Mouse (Mus musculus) heart, adult 2 months (tissue): ENCODE measurements around the gene Ccdc141. TPM values are rescaled to one million over a fixed set of nuclear protein-coding genes. Genes with fewer than 3 reads are reported as not detected.

Experiments
- DNase-seq, 2 experiments: peaks; one replicate each; pipeline ENCODE4 v3.0.0; 2021
- H3K27ac ChIP-seq: fragments of 200-600 bp; 2 replicates; pipeline ENCODE4 v1.8.1; 2022
- H3K27me3 ChIP-seq: fragments of 200-500 bp; 2 replicates; pipeline ENCODE4 v1.6.1; 2012; ENCODE audit warnings: mild to moderate bottlenecking, low read length, inconsistent platforms, mixed read lengths; ENCODE audit not compliant: control insufficient read depth, insufficient read depth
- H3K36me3 ChIP-seq: fragments of 200-500 bp; 2 replicates; pipeline ENCODE4 v1.6.1; 2012; ENCODE audit warnings: low read length, inconsistent platforms; ENCODE audit not compliant: control insufficient read depth, insufficient read depth
- H3K4me1 ChIP-seq: fragments of 200-500 bp; 2 replicates; pipeline ENCODE4 v1.6.1; 2011; ENCODE audit warnings: low read length; ENCODE audit not compliant: control insufficient read depth, insufficient read depth
- H3K4me3 ChIP-seq: fragments of 200-600 bp; 2 replicates; pipeline ENCODE4 v1.8.1; 2022
- H3K79me2 ChIP-seq: fragments of 200-500 bp; replicated peaks from 2 replicates; pipeline ENCODE4 v1.6.1; 2012; ENCODE audit warnings: mild to moderate bottlenecking, inconsistent platforms, low read length, moderate library complexity, mixed read lengths; ENCODE audit not compliant: control insufficient read depth, insufficient read depth
- H3K9ac ChIP-seq: fragments of 200-500 bp; 2 replicates; pipeline ENCODE4 v1.6.1; 2012; ENCODE audit warnings: low read depth, mild to moderate bottlenecking, control low read depth, inconsistent platforms, low read length, mixed read lengths
- CTCF ChIP-seq: fragments of 200-600 bp; IDR thresholded peaks from 2 replicates; pipeline ENCODE4 v1.8.1; 2022; ENCODE audit warnings: antibody characterized with exemption, mild to moderate bottlenecking, moderate library complexity
- EP300 ChIP-seq: fragments of 200-500 bp; IDR thresholded peaks from 2 replicates; pipeline ENCODE4 v1.6.1; 2011; ENCODE audit warnings: low read depth, low read length, control low read depth; ENCODE audit not compliant: insufficient read depth
- POLR2A ChIP-seq: fragments of 200-500 bp; IDR thresholded peaks from 2 replicates; pipeline ENCODE4 v1.6.1; 2011; ENCODE audit warnings: mild to moderate bottlenecking, low read depth, low read length, control low read depth; ENCODE audit not compliant: insufficient read depth
- WGBS: fragments of 180-500 bp; shearing (Covaris S2); methylation state at CpG from one replicate; pipeline ENCODE4 v1.1.7; 2018; 5-methylcytosine and 5-hydroxymethylcytosine counted together
- intact Hi-C: fragments of 180-260 bp; cut with DNase I; formaldehyde crosslinking; loops from one replicate; pipeline ENCODE4 v1.15.1; 2025
- polyA plus RNA-seq: library from polyadenylated mRNA; depleted of rRNA; stranded (reverse); fragments of >200 nt; gene quantifications from 2 replicates; pipeline ENCODE4 v1.2.3, GENCODE M21; 2012
- total RNA-seq, 2 experiments: library from RNA; stranded (reverse); gene quantifications; 2 replicates each; pipeline ENCODE4 v1.2.3; 2021

Gene Ccdc141
- total and polyA plus RNA-seq, 3 experiments: 35.6 to 189 (median 182) TPM

- intact Hi-C loops: no loop called here
- no peak overlapping the region for H3K4me3 ChIP-seq
- TF ChIP-seq EP300: peak; percentile 95
- TF ChIP-seq CTCF: no peak
- peak; percentile 59 for TF ChIP-seq POLR2A
- no peak overlapping the region for H3K9ac ChIP-seq
- no peaks in the 10 kb centered on the region for H3K36me3 ChIP-seq
- no peaks in the 10 kb centered on the region for H3K79me2 ChIP-seq
- 36% methylated on average over 5 of the region's 5 CpGs for WGBS
- H3K4me1 ChIP-seq: no peaks in the 10 kb centered on the region
- H3K27me3 ChIP-seq: no peaks in the 10 kb centered on the region
- peak overlapping the region; percentile 82 for H3K27ac ChIP-seq
- peak in 1 of 2 experiments; percentile 77 for DNase-seq
Measured at GRCm38 (mm10) chr2:76998351-76998750, 172.1 kb downstream of the Ccdc141 start.

GRCm38 (mm10) chr2:76992493-76993201, 177.8 kb downstream of the Ccdc141 start:
- Histone ChIP-seq H3K27ac (no peak overlapping the region), H3K36me3 (no peaks in the 10 kb centered on the region), H3K79me2 (no peaks in the 10 kb centered on the region), H3K4me1 (no peaks in the 10 kb centered on the region), H3K9ac (no peak overlapping the region), H3K27me3 (no peaks in the 10 kb centered on the region), H3K4me3 (no peak overlapping the region)
- 77% methylated on average over 5 of the region's 5 CpGs for WGBS
- TF ChIP-seq EP300: no peak
- TF ChIP-seq POLR2A: no peak
- no peak for TF ChIP-seq CTCF
- intact Hi-C loops: no loop called here
- no peak for DNase-seq

GRCm38 (mm10) chr2:76987317-76987716, 183.1 kb downstream of the Ccdc141 start:
- no peak for DNase-seq
- 85% methylated on average over 4 of the region's 4 CpGs for WGBS
- Histone ChIP-seq H3K36me3 (no peaks in the 10 kb centered on the region), H3K4me3 (no peak overlapping the region), H3K27ac (no peak overlapping the region), H3K79me2 (no peaks in the 10 kb centered on the region), H3K9ac (no peak overlapping the region), H3K27me3 (no peaks in the 10 kb centered on the region), H3K4me1 (no peaks in the 10 kb centered on the region)
- TF ChIP-seq CTCF (no peak), POLR2A (no peak), EP300 (no peak)
- intact Hi-C loops: no loop called here

GRCm38 (mm10) chr2:76984384-76984783, 186.1 kb downstream of the Ccdc141 start:
- H3K27ac ChIP-seq: peak overlapping the region; percentile 40
- intact Hi-C loops: loop anchor here (5.0 kb wide), 1 partner anchor 48 kb away; no protein-coding TSS in a partner anchor
- peaks cover 4% of the 10 kb centered on the region for H3K36me3 ChIP-seq
- TF ChIP-seq CTCF: no peak
- TF ChIP-seq EP300: no peak
- no peak for TF ChIP-seq POLR2A
- H3K9ac ChIP-seq: peak overlapping the region; percentile 49; the same call in 1 of the 2 replicates
- H3K79me2 ChIP-seq: no peaks in the 10 kb centered on the region
- no peaks in the 10 kb centered on the region for H3K4me1 ChIP-seq
- no peaks in the 10 kb centered on the region for H3K27me3 ChIP-seq
- no peak for DNase-seq
- WGBS: 52% methylated on average over 5 of the region's 5 CpGs
- no peak overlapping the region for H3K4me3 ChIP-seq

DNA sequence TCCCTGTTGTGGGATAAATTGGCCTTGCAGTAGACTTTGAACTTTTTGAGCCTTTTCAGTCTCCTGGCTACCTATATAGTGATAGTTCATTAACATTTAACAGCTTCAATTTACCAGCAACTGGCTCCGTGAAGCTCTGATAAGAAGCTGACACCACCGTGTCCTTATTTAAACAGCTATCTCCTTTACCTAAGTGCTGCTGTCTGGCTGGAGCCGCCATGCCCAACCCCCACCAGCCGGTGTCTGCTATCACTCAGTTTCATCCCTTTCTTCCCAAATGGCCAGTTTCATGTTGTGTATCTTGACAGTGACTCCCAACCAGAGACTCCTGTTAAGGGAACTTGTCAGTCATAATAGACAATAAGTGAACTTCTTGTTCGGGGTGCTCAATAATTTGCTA, 186.8 kb downstream of the Ccdc141 start:
- no peak for DNase-seq
- H3K36me3 ChIP-seq: peaks cover 4% of the 10 kb centered on the region
- no peak overlapping the region for H3K9ac ChIP-seq
- intact Hi-C loops: loop anchor here (5.0 kb wide), 1 partner anchor 49 kb away; no protein-coding TSS in a partner anchor
- H3K27me3 ChIP-seq: no peaks in the 10 kb centered on the region
- H3K4me1 ChIP-seq: no peaks in the 10 kb centered on the region
- no peak for TF ChIP-seq EP300
- no peak for TF ChIP-seq POLR2A
- no peak for TF ChIP-seq CTCF
- no peaks in the 10 kb centered on the region for H3K79me2 ChIP-seq
- H3K27ac ChIP-seq: peak overlapping the region; percentile 89
- peak overlapping the region; percentile 36 for H3K4me3 ChIP-seq
- 29% methylated on average over 5 of the region's 5 CpGs for WGBS
